ENCODE assay signal across 32 mouse cellular contexts in genomic region chr15:12364096-12364495, GRCm38 (mm10). TPM values are rescaled to one million over a fixed set of nuclear protein-coding genes. Genes with fewer than 3 reads are reported as not detected.
"Had no signal": no experiment of that assay in that cellular context is flagged by ENCODE, and none has a peak within 500 bp of the region (broad histone marks: within the 10 kb centered on the region; RNA-seq: fewer than 3 reads in every experiment).

No protein-coding gene starts in this region.

- H3K4me1 ChIP-seq: embryonic facial prominence, embryonic 12.5 days had no signal

- H3K27ac ChIP-seq: embryonic facial prominence, embryonic 10.5 days; embryonic facial prominence, embryonic 12.5 days; embryonic facial prominence, embryonic 13.5 days; embryonic facial prominence, embryonic 15.5 days; forebrain, embryonic 10.5 days; forebrain, embryonic 12.5 days; forebrain, embryonic 13.5 days; forebrain, embryonic 15.5 days; gastrocnemius, adult 2 months; heart, adult 2 months had no signal

- H3K9me3 ChIP-seq: embryonic facial prominence, embryonic 10.5 days; embryonic facial prominence, embryonic 12.5 days; embryonic facial prominence, embryonic 13.5 days; embryonic facial prominence, embryonic 15.5 days; forebrain, embryonic 10.5 days; forebrain, embryonic 12.5 days; forebrain, embryonic 13.5 days; forebrain, embryonic 15.5 days had no signal

- H3K9ac ChIP-seq: embryonic facial prominence, embryonic 12.5 days; embryonic facial prominence, embryonic 13.5 days; embryonic facial prominence, embryonic 15.5 days; forebrain, embryonic 12.5 days; forebrain, embryonic 13.5 days; forebrain, embryonic 15.5 days; forebrain, postnatal 0 days had no signal

- ATAC-seq: forebrain, embryonic 13.5 days; forebrain, embryonic 14.5 days; forebrain, embryonic 15.5 days; forebrain, embryonic 16.5 days; forebrain, postnatal 0 days had no signal

- DNase-seq: cerebellum, adult 9-10 months; cerebellum, adult 9-11 months; cerebellum, postnatal 10 days; cerebellum, postnatal 14 days; cerebellum, postnatal 25 days; cerebellum, postnatal 36 days; embryo, embryonic 11 days; forebrain, postnatal 0 days; gastrocnemius, adult 2 months; gastrocnemius, postnatal 10 days; gastrocnemius, postnatal 14 days; gastrocnemius, postnatal 25 days; gastrocnemius, postnatal 36 days; heart, adult 11 months; heart, adult 18-20 months; heart, adult 2 months had no signal

- H3K36me3 ChIP-seq: embryonic facial prominence, embryonic 12.5 days; forebrain, embryonic 12.5 days; forebrain, embryonic 15.5 days had no signal

- H3K27me3 ChIP-seq: embryonic facial prominence, embryonic 12.5 days; embryonic facial prominence, embryonic 13.5 days; embryonic facial prominence, embryonic 15.5 days; forebrain, embryonic 12.5 days; forebrain, embryonic 13.5 days; forebrain, embryonic 15.5 days had no signal

- H3K4me3 ChIP-seq: embryonic facial prominence, embryonic 10.5 days; embryonic facial prominence, embryonic 12.5 days; embryonic facial prominence, embryonic 13.5 days; embryonic facial prominence, embryonic 15.5 days; erythroblast, embryonic 14.5 days; forebrain, embryonic 10.5 days; forebrain, embryonic 12.5 days; forebrain, embryonic 13.5 days; forebrain, embryonic 15.5 days; gastrocnemius, adult 2 months; heart, adult 2 months had no signal

- H3K4me2 ChIP-seq: embryonic facial prominence, embryonic 12.5 days; embryonic facial prominence, embryonic 13.5 days; embryonic facial prominence, embryonic 15.5 days; forebrain, embryonic 12.5 days; forebrain, embryonic 13.5 days; forebrain, embryonic 15.5 days had no signal

RNA-seq across cellular contexts. Expression of gene 1810049J17Rik, which starts 42.4 kb away (rescaled TPM):
- total RNA-seq: forebrain, postnatal 0 days; gastrocnemius, adult 2 months; gastrocnemius, postnatal 10 days; gastrocnemius, postnatal 14 days; gastrocnemius, postnatal 36 days; granulocyte monocyte progenitor cell, adult 5-6 weeks; heart, adult 2 months had no signal
- polyA plus RNA-seq: cortical plate, adult 2 months; embryonic facial prominence, embryonic 10.5 days; embryonic facial prominence, embryonic 11.5 days; embryonic facial prominence, embryonic 13.5 days; erythroblast, embryonic 14.5 days; forebrain, embryonic 10.5 days; forebrain, embryonic 11.5 days; forebrain, embryonic 12.5 days; forebrain, embryonic 13.5 days; forebrain, embryonic 16.5 days; frontal cortex, adult 2 months; heart, adult 2 months had no signal
